Mouse (Mus musculus): ENCODE measurements around the gene Timm44.

Gene Timm44

GRCm38 (mm10) chr8:4237814-4238433 lies 37.8 kb downstream of the Timm44 start:
- peak in 1 of 2 experiments; percentile 46 for DNase-seq

GRCm38 (mm10) chr8:4230612-4231351 lies 44.9 kb downstream of the Timm44 start:
- DNase-seq = no peak

DNA sequence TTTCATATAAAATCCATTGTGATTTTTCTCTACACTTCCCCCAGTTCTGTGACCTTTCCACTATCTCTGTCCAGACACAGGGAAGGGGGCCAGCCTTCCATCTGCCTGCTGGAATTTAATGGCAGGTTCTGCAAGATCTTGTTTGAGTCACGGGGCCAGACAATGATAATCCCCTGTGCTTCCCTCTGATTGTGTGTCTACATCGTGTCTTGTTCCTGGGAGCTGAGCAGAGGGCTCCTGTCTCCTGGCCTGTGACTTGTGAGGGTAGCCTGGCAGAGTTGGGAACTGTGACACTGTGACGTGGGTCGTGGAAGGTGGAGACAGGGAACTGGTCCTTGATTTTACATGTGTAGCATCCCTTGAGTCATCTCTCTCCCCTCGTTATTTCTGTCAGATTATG lies 45.9 kb downstream of the Timm44 start:
- DNase-seq = no peak

DNA sequence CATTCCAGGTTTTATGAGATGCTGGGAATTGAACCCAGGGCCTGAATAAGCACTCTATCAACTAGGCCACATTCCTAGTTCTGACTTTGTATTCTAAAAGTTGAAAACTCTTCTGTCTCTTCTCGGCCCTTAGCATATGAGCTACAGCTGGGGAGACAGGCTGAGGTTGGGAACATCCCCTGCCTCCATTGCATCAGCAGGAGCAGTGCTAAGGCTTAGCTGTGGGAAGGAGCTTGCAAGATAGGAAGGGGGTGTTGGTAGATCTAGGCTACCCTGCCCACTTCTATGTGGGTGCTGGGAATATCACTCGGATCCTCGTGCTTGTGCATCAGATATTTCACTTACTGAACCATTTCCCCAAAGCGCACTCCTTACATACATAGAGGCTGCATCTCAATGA lies 47.8 kb downstream of the Timm44 start:
- DNase-seq = no peak

DNA sequence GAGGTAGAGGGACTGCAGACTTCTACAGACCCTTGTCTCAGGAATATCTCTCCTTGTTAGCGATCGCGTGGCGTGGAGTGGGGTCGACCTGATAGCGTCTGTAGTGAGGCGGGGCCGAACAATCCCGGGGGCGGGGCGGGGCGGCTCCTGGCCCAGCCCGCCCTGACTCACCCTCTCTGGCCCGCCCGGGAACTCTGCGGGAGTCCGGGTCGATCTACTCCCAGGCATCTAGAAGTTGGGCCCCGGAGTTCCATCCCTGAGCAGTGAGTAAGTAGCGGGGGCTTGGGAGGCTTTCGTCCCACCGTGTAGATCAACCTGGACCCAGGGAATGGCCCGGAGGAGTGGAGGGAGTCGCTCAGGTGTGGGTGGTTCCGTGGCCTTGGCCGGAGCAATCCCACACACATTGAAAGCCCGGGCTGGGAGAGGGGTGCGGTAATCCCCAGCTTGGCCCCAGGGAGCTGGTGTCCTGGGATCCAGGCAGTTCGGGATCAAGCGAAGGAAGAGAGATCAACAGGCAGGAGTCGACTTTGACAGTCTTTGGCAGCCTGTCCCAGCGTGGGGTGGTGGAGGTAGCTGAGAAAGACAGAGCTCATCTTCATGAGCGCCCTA lies 48.9 kb downstream of the Timm44 start, which contains the start of gene Lrrc8e:
Gene Lrrc8e, plus strand, starts transcription at position 89 of the 609 bp plus-strand sequence.
- DNase-seq = no peak

DNA sequence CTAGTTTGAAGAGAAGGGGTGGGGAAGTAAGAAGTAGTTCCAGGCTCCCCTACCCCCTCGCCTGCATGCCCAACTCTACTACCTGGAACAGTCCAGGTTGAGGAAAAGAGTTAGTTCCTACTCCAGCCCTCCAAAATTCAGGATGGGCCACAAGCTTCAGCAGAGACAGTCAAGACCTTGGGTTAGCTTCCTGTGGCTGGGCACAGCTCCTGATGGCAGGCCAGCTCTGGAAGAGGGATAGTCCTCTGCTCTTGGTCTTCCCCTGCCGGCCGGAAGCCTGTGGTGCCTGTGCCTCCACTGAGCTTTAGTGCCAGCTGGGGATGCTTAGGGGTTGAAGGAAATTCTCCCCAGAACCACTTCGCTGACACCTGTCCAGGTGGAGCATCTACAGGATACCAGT lies 49.4 kb downstream of the Timm44 start:
- no peak for DNase-seq

DNA sequence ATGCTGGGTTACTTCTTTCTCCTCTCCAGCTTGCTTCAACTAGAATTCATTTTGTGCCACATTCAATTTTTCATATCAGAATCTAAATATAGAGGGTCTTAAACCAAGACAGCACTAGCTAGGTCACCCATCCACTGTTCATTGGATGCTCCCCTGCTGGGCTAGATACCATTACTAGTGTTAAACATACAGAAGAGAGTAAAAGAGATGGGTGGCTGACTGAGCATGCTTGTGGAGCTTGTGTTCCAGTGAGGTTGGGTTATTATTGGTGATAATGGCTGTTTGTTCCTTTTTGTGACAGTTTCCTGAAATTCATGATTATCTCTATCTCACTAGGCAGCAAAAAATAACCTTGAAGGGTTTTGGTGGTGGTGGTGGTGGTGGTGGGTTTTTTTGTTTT lies 53.7 kb downstream of the Timm44 start:
- DNase-seq = no peak

DNA sequence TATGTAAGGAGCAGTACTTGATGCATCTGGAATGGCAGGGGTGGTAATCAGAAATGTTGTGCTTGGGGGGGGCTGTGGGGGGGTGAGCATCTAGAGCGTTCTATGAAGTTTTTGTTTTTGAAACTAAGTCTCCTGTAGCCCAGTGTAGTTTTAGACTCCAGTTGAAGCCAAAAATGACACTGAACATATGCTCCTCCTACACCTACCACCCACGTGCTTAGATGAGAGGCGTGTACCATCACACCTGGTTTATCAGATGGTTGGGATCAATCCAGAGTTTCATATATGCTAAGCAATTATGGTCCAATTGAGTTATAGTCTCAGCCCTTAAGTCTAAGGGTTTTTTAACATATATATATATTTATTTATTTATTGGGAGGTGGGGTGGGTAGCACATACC lies 56.1 kb downstream of the Timm44 start:
- DNase-seq = no peak

DNA sequence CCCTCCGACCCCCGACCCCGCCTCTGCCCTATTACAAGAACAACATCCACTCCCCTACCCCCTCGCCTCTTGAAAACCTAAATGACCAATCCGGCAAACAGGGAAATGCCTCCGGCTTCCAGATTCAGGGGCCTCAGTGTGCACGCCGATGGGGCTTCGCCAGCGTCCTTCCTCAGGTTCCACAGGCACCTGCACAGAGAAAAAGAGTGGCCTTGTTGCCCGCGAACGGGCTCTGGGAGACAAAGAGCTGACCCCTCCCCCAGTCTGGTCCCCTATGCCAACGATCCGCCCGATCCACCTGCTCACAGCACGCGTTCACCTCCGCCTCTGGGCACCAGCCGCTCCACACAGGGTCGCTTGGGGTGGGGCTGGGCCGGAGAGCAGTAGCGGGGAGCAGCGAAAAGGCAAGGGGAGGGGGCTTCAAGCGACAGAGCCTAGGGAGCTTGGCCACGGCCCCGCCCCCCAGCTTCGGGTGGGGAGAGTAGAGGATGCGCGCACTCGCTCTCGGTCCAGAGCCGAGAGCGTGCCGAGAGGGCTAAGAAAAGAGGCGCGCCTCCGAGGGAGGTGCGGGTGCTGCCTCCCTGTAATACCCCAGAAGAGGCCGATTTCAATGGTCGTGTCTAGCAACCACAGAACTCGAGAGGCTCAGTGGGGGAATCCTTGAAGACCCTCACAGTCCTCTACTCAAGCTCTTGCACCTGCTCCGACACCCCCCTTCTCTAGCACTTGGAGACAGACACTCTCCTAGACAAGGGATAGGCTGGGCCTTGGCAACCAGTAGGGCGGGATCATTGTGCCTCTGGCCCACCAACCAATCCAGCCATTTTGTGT lies 58.7 kb downstream of the Timm44 start, which contains the start of gene Prr36:
Gene Prr36, minus strand, starts transcription at position 669 of the 831 bp plus-strand sequence.
- DNase-seq = no peak

DNA sequence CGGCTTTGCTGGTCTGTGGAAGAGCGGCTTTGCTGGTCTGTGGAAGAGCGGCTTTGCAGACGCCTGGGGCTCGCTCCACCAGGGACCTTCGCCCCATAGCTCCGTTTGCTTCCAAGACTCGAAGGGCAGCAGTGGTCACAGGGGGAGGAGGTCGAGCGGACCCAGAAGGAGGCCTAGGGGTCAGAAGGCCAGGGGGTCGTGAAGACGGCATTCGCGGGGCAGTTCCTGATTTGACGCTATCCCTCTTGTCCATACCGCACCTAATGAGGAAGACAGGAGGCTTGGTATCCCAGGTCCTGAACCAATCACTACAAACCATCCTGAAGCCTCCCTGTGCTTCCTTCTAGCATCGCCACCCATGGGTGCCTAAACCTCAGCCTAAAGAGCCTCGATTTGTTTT lies 59.4 kb downstream of the Timm44 start:
- no peak for DNase-seq

GRCm38 (mm10) chr8:4214006-4214980 lies 61.4 kb downstream of the Timm44 start:
- peak; percentile 31 to 42 for DNase-seq

DNA sequence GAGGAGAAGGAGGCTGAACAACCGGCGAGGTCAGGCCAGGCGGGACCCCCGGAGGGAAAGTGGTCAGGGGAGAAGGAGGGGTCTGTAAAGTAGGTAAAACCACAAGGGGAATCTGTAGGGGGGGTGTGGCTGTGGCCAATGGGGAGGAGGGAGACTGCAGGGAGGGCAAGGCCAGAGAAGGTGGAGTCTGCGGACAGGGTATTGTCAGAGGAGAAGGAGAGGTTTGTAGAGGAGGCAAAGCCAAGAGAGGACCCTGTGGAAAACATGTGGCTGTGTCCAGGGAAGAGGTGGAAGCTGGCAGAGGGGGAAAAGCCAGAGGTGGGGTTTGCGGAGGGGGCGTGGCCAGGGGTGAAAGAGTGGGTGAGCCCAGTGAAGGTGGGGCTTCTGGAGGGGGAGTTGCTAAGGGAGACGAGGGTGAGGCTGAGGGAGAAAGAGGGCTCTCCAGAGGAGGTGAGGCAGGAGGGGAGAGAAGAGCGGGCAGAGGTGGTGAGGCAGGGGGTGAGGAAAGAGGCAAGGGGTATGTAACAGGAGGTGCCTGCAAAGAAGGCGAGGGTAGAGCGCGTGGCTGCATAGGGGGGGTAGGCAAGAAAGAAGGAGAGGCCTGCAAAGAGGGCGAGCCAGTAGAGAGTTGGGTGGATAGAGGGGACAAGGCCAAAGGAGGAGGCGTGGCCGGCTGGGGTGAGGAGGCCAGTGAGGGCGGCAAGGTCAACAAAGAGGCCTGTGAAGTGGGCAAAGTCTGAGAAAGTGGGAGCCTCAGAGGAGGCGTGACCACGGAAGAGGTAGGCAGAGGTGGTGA lies 62.3 kb downstream of the Timm44 start:
- DNase-seq = peak; percentile 26 to 34

- no peak for DNase-seq
Measured at GRCm38 (mm10) chr8:4212809-4213209, 62.9 kb downstream of the Timm44 start.

DNA sequence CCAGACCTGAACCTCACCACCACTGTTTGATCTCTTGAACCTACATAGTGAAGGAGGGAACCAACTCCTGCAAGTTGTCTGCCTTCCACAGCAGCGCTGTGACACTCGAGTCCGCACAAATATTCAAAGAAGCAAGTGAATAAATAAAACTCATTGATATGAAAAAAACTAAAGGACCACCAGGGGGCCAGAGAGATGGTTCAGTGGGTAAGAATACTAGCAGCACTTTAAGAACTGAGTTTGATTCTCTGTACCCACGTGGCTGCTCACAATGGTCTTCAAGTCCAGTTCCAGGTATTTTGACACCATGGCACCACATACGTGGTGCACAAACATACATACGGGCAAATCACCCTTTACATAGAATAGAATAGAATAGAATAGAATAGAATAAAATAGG lies 64.6 kb downstream of the Timm44 start:
- DNase-seq = no peak

Data from kidney, adult 8-10 months (tissue).